In the genomic region with DNA sequence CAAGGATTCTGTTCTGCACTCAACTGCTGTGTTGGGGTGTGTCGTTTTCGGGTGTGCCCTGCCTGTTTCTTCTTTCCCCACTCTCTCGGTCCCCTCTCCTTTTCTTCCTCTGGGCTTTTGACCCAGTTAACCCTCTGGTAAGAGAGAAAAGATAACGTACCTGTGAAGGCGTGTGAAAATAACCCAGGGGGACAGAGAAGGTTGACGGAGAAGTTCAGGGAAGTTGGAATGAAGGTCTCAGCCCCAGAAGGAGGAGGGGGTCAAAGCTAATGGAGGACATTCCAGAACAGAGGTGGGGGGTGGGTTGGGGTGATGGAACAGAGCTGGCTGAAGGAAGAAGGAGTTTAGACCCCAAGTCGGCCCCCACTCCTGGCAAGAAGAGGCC, we compare ENCODE assay signal across 8 mouse cellular contexts. TPM values are rescaled to one million over a fixed set of nuclear protein-coding genes. Genes with fewer than 3 reads are reported as not detected.
A peak's percentile ranks its signal among the peaks of the same experiment; 100 is the strongest.
DNase-seq lines count a peak whose midpoint lies in the region; ATAC-seq lines count a peak whose summit lies in the region.

No protein-coding gene starts in this region.

- H3K9ac ChIP-seq in lung, embryonic 15.5 days, result peak overlapping the region; percentile 79
- peak overlapping the region; percentile 68 for H3K9ac ChIP-seq in embryonic facial prominence, embryonic 12.5 days
- peak overlapping the region; percentile 71 for H3K9ac ChIP-seq in intestine, embryonic 15.5 days
- H3K9ac ChIP-seq in neural tube, embryonic 13.5 days, result peak overlapping the region; percentile 95

- H3K4me3 ChIP-seq in lung, embryonic 15.5 days, result peak overlapping the region; percentile 73
- H3K4me3 ChIP-seq in embryonic facial prominence, embryonic 12.5 days, result peak overlapping the region; percentile 73
- peak overlapping the region; percentile 64 for H3K4me3 ChIP-seq in intestine, embryonic 15.5 days (replicated peaks)
- peak overlapping the region; percentile 81 for H3K4me3 ChIP-seq in neural tube, embryonic 13.5 days

- no peaks in the 10 kb centered on the region for H3K9me3 ChIP-seq in lung, embryonic 15.5 days
- no peaks in the 10 kb centered on the region for H3K9me3 ChIP-seq in embryonic facial prominence, embryonic 12.5 days
- no peaks in the 10 kb centered on the region for H3K9me3 ChIP-seq in intestine, embryonic 15.5 days
- H3K9me3 ChIP-seq in neural tube, embryonic 13.5 days, result no peaks in the 10 kb centered on the region

- H3K27ac ChIP-seq in lung, embryonic 15.5 days, result peak overlapping the region; percentile 99
- H3K27ac ChIP-seq in embryonic facial prominence, embryonic 12.5 days, result peak overlapping the region; percentile 98
- H3K27ac ChIP-seq in intestine, embryonic 15.5 days, result peak overlapping the region; percentile 72
- peak overlapping the region; percentile 98 for H3K27ac ChIP-seq in neural tube, embryonic 13.5 days (replicated peaks)

- DNase-seq in lung, postnatal 10 days, result no peak
- no peak for DNase-seq in frontal cortex, postnatal 14 days (ENCODE audit: low spot score in 2 of 2)
- no peak for DNase-seq in retina, postnatal 1 day
- DNase-seq in MN1 (ENCODE audit: low spot score), result no peak

- no peak for ATAC-seq in lung, embryonic 15.5 days (ENCODE audit: borderline replicate concordance, extremely low read depth, low FRiP score, low TSS enrichment)
- ATAC-seq in embryonic facial prominence, embryonic 12.5 days (ENCODE audit: insufficient number of reproducible peaks, insufficient read depth, low FRiP score, low TSS enrichment), result no peak
- no peak for ATAC-seq in intestine, embryonic 15.5 days
- no peak for ATAC-seq in neural tube, embryonic 13.5 days (ENCODE audit: low read depth)

- H3K4me2 ChIP-seq in lung, embryonic 15.5 days, result peak overlapping the region; percentile 90
- H3K4me2 ChIP-seq in embryonic facial prominence, embryonic 12.5 days (replicated peaks), result peak overlapping the region; percentile 96
- peak overlapping the region; percentile 94 for H3K4me2 ChIP-seq in intestine, embryonic 15.5 days (replicated peaks)
- peak overlapping the region; percentile 100 for H3K4me2 ChIP-seq in neural tube, embryonic 13.5 days

- no peaks in the 10 kb centered on the region for H3K27me3 ChIP-seq in lung, embryonic 15.5 days
- H3K27me3 ChIP-seq in embryonic facial prominence, embryonic 12.5 days, result no peaks in the 10 kb centered on the region
- H3K27me3 ChIP-seq in intestine, embryonic 15.5 days (replicated peaks), result no peaks in the 10 kb centered on the region
- H3K27me3 ChIP-seq in neural tube, embryonic 13.5 days, result no peaks in the 10 kb centered on the region

- peaks cover 6% of the 10 kb centered on the region for H3K36me3 ChIP-seq in lung, embryonic 15.5 days
- peaks cover 18% of the 10 kb centered on the region for H3K36me3 ChIP-seq in embryonic facial prominence, embryonic 12.5 days
- peaks cover 5% of the 10 kb centered on the region; the same call in 1 of the 2 replicates for H3K36me3 ChIP-seq in intestine, embryonic 15.5 days
- peaks cover 27% of the 10 kb centered on the region for H3K36me3 ChIP-seq in neural tube, embryonic 13.5 days

- WGBS in lung, embryonic 15.5 days, result 2% methylated on average over 7 of the region's 7 CpGs
- 2% methylated on average over 7 of the region's 7 CpGs for WGBS in embryonic facial prominence, embryonic 12.5 days
- WGBS in intestine, embryonic 15.5 days, result 3% methylated on average over 7 of the region's 7 CpGs
- 10% methylated on average over 7 of the region's 7 CpGs for WGBS in neural tube, embryonic 13.5 days

- peaks cover 57% of the 10 kb centered on the region for H3K4me1 ChIP-seq in lung, embryonic 15.5 days
- peaks cover 63% of the 10 kb centered on the region for H3K4me1 ChIP-seq in embryonic facial prominence, embryonic 12.5 days
- H3K4me1 ChIP-seq in intestine, embryonic 15.5 days (replicated peaks), result peaks cover 47% of the 10 kb centered on the region
- peaks cover 83% of the 10 kb centered on the region for H3K4me1 ChIP-seq in neural tube, embryonic 13.5 days (replicated peaks)

RNA-seq across cellular contexts. Expression of gene Ppp1r18, which starts 3.6 kb away (rescaled TPM):
- 21.3 and 23.4 TPM in 2 replicates for polyA plus RNA-seq in lung, embryonic 15.5 days (2015; fragmentation: Nextera tagmentation; extraction: Ambion mirVana)
- polyA plus RNA-seq in embryonic facial prominence, embryonic 12.5 days (2016; fragmentation: Nextera tagmentation; extraction: Ambion mirVana), result 26.1 and 28.9 TPM in 2 replicates
- 19.6 TPM in 2 replicates for polyA plus RNA-seq in intestine, embryonic 15.5 days (2015; fragmentation: Nextera tagmentation; extraction: Ambion mirVana)
- polyA plus RNA-seq in neural tube, embryonic 13.5 days (2015; fragmentation: Nextera tagmentation; extraction: Ambion mirVana), result 28.9 and 33.6 TPM in 2 replicates

RNA-seq across cellular contexts. Expression of gene Nrm, which starts 7.8 kb away (rescaled TPM):
- 71.0 and 73.3 TPM in 2 replicates for polyA plus RNA-seq in lung, embryonic 15.5 days (2015; fragmentation: Nextera tagmentation; extraction: Ambion mirVana)
- 39.9 and 43.9 TPM in 2 replicates for polyA plus RNA-seq in embryonic facial prominence, embryonic 12.5 days (2016; fragmentation: Nextera tagmentation; extraction: Ambion mirVana)
- polyA plus RNA-seq in intestine, embryonic 15.5 days (2015; fragmentation: Nextera tagmentation; extraction: Ambion mirVana), result 48.5 and 51.7 TPM in 2 replicates
- polyA plus RNA-seq in neural tube, embryonic 13.5 days (2015; fragmentation: Nextera tagmentation; extraction: Ambion mirVana), result 28.2 and 29.0 TPM in 2 replicates

RNA-seq across cellular contexts. Expression of gene Dhx16, which starts 10.7 kb away (rescaled TPM):
- polyA plus RNA-seq in lung, embryonic 15.5 days (2015; fragmentation: Nextera tagmentation; extraction: Ambion mirVana), result 42.0 and 42.1 TPM in 2 replicates
- 47.8 and 52.8 TPM in 2 replicates for polyA plus RNA-seq in embryonic facial prominence, embryonic 12.5 days (2016; fragmentation: Nextera tagmentation; extraction: Ambion mirVana)
- polyA plus RNA-seq in intestine, embryonic 15.5 days (2015; fragmentation: Nextera tagmentation; extraction: Ambion mirVana), result 43.1 and 44.2 TPM in 2 replicates
- 31.0 and 39.6 TPM in 2 replicates for polyA plus RNA-seq in neural tube, embryonic 13.5 days (2015; fragmentation: Nextera tagmentation; extraction: Ambion mirVana)

RNA-seq across cellular contexts. Expression of gene Mdc1, which starts 27.6 kb away (rescaled TPM):
- 24.1 and 24.7 TPM in 2 replicates for polyA plus RNA-seq in lung, embryonic 15.5 days (2015; fragmentation: Nextera tagmentation; extraction: Ambion mirVana)
- polyA plus RNA-seq in embryonic facial prominence, embryonic 12.5 days (2016; fragmentation: Nextera tagmentation; extraction: Ambion mirVana), result 15.1 and 21.3 TPM in 2 replicates
- polyA plus RNA-seq in intestine, embryonic 15.5 days (2015; fragmentation: Nextera tagmentation; extraction: Ambion mirVana), result 14.9 and 16.1 TPM in 2 replicates
- polyA plus RNA-seq in neural tube, embryonic 13.5 days (2015; fragmentation: Nextera tagmentation; extraction: Ambion mirVana), result 7.2 and 9.6 TPM in 2 replicates

RNA-seq across cellular contexts. Expression of gene 2310061I04Rik, which starts 28.3 kb away (rescaled TPM):
- 20.5 and 21.2 TPM in 2 replicates for polyA plus RNA-seq in lung, embryonic 15.5 days (2015; fragmentation: Nextera tagmentation; extraction: Ambion mirVana)
- 24.0 and 24.3 TPM in 2 replicates for polyA plus RNA-seq in embryonic facial prominence, embryonic 12.5 days (2016; fragmentation: Nextera tagmentation; extraction: Ambion mirVana)
- polyA plus RNA-seq in intestine, embryonic 15.5 days (2015; fragmentation: Nextera tagmentation; extraction: Ambion mirVana), result 25.5 and 31.9 TPM in 2 replicates
- polyA plus RNA-seq in neural tube, embryonic 13.5 days (2015; fragmentation: Nextera tagmentation; extraction: Ambion mirVana), result 45.1 and 50.5 TPM in 2 replicates
